Mouse (Mus musculus): ENCODE results near the gene Apobec2.
A peak's percentile ranks its signal among the peaks of the same experiment; 100 is the strongest.
"Not testable (repeated sequence)": the region's sequence is repeated elsewhere in the genome, so short reads cannot be mapped to it uniquely, and the experiment has no call there.

Gene Apobec2

DNA sequence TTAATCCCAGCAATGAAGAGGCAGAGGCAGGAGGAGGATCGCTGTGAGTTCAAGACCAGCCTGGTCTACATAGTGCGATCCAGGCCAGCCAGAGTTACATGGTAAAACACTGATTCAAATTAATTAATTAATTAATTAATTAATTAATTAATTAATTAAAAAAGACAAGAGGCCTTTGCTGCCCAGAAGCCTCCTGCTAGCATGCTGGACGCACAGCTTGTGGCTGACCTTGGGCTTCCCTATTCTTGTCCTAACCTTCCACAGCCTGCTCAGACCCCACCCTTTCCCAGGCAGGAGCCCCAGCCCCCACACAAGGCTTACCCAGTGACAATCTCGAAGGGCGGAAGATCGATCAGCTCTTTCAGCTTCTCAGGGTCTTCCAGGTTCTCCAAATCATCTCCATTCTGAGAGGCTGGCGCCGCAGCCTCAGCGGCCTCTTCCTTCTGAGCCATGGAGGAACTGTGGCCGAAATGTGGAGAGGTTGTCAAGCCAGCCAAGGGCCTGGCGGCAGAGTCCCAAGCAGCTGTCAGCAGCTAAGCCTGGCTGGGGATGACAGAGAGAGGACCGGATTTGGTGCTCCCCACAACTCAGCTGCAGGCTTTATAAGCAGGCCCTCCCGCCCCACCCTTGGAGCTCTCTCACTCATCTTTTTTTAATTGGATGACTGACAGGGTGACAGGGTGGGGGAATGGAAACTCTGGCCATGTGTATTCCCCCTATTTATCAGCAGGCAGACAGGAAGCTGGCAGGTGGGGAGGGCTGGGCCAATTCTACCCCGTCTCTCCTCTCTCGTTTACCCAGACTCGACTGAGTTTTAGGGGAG, at the start of gene Apobec2:
Gene Apobec2, minus strand, starts transcription at position 773 of the 823 bp plus-strand sequence.
- no peak for DNase-seq (ENCODE audit: low read depth, low spot score)

DNA sequence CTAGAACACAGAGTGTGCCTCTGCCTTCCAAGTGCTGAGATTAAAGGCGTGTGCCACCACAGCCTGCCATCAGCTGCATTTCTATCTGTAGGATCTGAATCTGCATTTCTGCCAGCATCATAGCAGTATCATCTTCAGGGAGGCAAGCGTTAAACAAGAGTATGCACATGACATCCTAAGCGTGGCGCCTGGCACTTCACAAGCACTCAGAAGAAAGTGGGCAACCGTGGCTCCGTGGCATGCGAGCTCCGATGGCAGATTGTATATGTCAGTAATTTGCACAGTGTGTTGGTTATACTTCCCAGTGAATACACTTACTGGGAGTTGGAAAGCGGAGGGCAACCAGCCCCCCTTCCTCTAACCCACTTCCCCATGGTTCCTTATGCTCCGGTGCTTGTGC, 47.2 kb upstream of the Apobec2 start:
- DNase-seq (ENCODE audit: low read depth, low spot score) = no peak

DNA sequence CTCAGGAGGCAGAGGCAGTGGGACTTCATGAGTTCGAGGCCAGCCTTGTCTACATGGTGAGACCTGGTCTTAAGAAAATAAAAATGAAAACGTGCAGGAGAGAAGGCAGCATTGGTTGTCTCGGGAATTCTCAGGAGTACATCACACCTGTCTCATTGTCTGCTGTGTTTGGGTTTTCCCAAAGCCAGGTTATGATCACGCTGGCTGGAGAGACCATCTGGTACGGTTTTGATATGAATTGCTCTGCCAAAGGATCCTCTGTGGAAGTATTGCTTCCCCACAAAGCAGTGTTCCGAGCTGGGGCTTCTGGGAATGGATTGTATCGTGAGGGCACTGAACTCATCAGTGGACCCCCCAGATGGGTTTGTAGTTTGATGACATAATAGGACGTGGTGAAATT, 42.7 kb upstream of the Apobec2 start:
- no peak for DNase-seq (ENCODE audit: low read depth, low spot score)

DNA sequence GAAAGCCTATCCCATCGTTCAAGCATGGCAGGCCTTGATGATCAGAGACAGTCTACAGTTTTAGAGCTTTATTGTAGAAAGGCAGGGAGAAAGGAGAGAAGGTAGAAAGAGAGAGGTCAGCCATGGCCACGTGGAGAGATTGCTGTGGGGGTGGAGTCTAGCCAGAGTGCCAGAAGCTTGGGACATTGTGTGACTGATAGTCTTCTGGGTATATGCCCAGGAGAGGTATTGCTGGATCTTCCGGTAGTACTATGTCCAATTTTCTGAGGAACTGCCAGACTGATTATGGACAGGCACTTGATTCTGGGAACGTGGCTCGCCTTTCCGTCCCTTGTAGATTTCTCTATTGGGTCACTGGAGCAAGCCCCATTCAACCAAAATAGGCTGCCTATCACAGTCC, 41.6 kb upstream of the Apobec2 start:
- DNase-seq (ENCODE audit: low read depth, low spot score) = not testable (repeated sequence)

DNA sequence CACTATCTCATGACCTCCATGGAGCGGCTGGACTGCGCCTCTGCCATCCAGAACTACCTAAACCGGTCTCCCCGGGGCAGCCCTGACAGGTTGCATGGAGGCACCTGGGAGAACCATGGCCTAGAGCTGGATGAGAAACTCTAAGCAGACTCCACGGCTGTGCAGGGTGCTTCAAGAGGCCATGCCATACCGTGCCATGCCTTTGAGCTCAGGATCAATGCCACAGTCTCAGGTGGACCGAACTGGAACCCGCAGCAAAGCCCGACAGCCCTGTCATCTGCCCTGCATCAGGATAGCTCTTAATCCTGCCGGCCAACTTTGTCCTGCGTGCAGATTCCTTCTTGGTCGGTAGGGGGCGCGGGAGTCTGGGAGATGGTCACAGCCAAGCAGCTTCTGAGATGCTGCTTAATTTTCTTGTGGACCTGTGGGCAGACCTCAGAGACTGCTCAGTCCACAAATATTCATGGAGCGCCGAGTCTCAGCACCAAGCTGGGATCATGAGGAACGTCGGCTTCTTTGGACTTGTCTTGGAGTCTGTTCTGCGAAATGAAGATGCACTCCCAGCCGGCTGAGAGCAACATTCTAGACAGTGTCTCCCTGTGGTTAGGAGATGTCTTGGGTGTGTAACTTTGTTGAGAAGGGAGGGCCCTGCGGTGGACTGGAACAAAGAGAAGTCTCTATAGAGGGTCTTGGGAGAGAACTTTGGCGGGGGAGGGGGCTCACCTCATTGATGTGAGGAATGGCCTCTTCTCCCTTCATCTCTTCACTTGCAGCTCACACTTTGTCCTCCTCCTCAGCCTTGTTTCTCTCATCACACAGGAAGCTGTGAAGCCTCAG, 34.9 kb upstream of the Apobec2 start:
- DNase-seq (ENCODE audit: low read depth, low spot score) = peak; percentile 56

DNA sequence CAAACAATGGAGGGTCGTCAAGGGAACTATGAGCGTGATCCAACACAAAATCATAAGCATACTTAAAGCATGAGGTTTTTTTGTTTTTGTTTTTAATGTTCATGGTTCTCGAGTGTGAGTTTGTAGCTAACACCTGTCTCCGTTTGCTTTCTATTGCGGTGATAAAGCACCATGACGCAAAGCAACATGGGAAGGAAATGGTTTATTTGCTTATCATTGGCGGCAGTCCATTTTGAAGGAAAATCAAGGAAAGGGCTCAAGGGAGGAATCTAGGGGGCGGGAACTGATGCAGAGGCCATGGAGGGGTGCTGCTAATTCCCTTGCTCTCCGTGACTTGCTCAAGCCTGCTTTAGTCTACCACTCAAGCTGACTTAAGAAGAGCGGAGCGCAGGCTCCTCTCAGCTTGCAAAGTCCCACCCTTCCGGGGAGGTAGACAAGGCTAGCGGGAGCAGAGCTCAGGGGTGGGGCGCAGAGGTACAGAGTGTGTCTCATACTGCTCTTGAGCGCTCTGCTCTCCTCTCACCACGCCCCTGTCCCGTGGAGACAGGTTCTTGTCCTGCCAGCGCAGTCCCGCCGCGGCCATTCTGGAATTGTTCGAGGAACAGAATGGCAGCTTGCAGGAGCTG, 34.2 kb upstream of the Apobec2 start:
- no peak for DNase-seq (ENCODE audit: low read depth, low spot score)

DNA sequence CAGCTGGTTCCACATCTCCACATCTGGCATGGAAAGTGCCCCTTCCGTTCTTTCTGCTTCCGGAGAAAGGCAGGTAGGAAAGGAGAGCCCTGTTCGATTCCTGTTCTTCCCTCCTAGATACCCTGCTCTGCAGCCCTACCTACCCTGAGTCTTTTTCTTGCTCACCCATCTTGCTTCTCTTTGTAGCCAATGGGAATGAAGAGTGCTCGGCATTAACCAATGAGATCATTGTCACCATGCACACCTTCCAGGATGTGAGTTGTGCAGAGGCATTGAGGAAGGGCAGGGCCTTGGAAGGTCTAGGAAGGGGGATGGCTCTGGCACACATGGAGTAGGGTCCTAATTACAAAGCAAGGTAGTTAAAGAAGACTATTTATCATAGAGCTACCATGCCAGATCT, 30.7 kb upstream of the Apobec2 start:
- DNase-seq (ENCODE audit: low read depth, low spot score) = no peak

DNA sequence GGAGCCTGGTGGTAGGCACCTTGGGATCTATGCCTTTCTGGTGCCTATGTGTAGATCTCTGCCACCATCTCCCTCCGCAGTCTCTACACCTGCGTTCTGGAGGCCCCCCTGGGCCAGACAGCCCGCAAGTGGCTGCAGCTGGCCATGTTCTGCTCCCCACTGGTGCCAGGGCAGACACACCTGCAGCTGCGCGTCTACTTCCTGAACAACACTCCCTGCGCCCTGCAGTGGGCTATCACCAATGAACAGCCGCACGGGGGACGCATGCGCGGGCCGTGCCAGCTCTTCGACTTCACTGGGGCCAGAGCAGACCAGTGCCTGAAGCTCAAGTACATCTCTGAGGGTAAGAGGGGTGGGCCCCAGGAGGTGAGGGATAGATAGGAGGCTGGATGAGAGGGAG, 29.4 kb upstream of the Apobec2 start:
- DNase-seq (ENCODE audit: low read depth, low spot score) = no peak

DNA sequence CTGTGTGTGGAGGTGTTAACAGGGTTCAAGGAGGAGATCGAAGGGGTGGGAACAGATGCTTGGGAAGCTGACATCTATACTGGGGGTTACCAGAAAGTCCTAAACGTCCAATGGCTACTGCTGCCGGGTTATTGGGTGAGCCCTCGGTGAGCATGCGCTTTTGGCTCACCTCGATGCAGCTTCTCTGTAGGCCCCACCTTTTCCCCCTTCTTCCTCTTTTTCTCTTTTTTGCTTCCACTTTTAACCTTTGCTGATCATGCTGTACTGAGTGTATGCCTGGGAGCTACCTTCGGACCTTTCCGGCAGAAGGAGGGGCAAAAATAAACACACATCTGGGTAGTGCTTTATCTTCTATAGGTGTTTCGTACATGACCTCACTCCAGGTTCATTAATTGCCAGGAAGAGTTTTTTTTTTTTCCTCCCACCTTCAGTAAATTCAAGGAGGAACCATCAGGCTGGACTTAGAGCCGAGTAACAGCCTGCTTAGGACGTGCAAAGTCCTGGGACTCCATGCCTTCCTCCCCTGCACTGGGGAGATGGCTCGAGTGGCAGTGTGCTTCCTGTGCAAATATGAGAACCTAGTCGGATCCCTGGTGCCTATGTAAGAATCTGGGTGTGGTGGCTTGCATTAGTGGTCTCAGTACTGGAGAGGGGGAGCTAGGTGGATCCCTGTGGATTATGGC, 25.4 kb upstream of the Apobec2 start:
- DNase-seq (ENCODE audit: low read depth, low spot score) = no peak

DNA sequence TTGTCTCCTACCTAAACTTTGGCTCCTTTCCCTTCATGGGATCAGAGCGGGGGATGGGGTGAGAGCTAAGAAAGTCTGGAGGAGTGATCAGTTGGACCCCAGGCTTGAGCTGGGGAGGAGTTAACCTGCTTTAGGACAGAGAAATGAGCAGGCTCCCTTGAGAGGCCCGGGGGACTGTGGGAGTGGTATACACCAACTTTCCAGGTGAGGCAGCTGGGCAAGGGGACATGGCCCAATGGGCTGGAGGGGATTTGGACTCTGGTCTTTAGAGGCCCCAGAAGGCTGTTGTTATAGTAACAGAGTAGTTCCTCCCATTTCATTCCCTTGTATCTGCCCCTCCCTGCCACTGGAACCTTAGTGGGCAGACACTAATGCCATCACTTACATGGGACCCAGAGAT, 23.2 kb upstream of the Apobec2 start:
- no peak for DNase-seq (ENCODE audit: low read depth, low spot score)

DNA sequence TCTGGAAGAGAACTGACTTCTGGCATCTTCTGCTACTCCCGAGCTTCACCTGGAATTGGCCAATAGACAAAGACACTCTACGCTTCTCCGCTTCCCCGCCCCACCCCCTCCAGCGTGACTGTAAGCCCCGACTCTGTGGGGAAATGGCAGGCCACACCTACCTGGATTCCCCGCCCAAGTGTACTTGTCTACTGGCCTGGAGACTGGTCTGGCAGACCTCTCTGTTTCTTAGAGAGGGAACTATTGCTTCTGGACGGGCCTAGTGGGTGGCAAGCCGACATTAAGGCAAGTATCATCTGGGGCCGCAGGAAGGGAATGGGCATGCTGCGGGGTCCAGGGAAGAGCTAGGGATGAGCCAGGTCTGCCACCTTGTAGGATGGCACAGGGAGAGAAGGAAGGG, 22.0 kb upstream of the Apobec2 start, which contains the start of gene Unc5cl:
Gene Unc5cl, plus strand, starts transcription at position 214 of the 400 bp plus-strand sequence.
- DNase-seq (ENCODE audit: low read depth, low spot score) = no peak

DNA sequence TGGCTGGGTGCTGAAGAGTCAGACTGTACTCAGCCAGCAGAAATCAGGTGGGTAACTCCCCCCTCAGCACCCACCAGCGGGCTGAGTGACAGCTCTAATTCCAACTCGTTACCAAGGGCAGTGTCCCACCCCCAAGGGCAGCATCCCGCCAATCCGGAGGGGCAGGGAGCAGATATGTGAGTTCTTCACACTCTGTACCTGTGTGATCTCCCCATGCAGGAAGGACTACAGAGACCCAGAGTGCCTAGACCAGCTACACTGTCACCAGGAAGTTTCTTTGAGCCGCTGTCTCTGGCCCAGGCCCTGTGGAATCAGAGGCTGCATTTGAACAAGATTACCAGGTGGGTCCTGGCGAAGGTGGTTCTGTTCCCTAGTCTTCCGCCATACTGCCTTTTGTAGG, 21.5 kb upstream of the Apobec2 start:
- no peak for DNase-seq (ENCODE audit: low read depth, low spot score)

DNA sequence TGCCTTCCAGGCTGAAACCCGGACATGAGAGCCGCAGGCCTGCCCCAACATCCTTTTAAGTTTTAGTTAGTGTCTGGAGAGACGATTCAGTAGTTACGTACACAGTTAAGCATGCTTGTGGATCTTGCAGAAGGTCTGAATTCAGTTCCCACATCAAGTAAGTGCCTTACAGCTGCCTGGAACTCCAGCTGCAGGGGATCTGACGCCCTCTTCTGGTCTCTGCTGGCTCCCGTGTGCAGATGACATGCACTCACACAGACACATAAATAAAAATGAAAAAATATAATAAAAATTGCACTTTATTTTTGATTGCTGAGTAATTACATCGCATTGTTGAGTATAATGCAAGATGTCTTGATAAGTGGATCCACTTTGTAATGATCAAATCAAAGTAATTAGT, 20.8 kb upstream of the Apobec2 start:
- no peak for DNase-seq (ENCODE audit: low read depth, low spot score)

DNA sequence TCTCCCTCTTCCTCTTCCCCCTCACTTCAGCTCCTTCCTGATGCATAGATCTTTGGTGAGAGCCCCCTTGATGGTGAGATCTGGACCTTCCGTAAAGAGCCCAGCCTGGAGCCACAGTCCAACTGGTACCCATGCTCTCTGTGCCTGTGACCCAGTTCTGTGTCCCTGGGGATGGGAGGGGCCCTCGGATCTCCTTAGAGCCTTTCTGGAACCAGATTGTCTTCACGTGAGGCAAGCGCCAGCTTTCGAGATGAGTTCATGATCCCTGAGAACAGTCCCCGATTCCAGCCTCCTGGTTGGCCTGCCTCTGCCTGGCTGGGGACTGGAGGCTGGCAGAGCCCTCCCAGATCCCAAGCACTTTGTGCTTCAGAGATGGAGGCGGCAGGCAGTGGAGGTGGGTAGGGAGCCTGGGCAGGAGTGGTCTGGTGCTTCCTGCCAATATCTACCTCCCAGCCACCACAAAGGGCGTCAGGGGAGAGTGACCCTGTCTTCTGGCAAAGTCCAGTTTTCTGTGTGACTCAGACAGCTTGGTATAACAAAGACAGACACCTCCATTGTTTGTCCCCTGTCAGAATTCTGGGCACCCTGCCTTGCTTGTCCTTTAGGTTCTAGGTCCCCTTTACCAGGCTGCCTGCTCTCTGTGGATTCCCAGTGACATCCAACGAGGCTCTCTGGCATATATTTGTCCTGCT, 19.2 kb upstream of the Apobec2 start:
- no peak for DNase-seq (ENCODE audit: low read depth, low spot score)

DNA sequence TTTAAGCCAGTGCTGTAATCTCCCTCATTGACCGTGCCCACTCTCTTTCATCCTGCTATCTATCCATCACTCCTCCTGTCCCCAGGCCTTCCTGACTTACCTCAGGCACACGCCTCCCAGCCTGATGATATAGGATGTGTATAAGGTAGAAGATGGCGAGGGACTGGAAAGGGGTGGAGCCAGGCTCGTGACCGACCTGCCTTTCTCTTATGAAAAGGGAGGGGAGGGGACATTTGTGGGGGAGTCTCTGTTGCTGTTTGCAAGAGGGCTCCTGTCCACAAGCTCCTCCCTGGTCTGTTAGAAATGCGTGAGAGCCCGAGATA, 18.6 kb upstream of the Apobec2 start, which contains the start of gene Tspo2:
Gene Tspo2, minus strand, starts transcription at position 170 of the 323 bp plus-strand sequence.
- DNase-seq (ENCODE audit: low read depth, low spot score) = no peak

DNA sequence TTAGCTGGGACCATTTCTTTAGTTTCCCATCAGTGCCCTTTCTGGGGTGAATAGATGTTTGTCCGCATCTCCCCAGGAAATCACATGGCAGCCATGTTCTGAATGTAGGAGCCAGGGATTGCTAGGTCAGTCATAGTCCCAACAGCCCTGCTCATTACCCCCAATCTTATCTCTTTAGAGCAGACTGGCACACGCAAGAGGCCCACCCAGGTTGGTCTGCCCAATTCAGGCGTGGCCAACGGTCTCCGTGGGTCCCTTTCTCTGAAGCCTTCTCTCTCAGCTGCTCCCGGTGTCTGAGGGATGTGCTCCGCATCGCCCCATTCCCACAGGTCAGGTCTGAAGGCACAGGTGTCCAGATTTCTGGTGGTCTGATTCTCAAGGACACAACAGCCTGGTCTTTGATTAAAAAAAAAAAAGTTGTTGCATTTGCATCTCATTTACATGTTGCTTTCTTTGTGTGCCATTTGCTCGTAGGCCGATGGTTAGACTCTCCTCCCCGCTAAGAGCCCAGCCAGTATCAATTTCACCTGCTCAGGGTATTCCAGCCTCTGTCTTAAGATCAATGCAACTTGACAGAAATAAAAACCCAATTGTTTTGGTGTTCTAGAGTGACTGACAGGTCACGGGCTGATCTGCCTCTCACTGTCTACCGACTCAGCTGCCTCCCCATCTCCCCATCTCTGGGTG, 18.1 kb upstream of the Apobec2 start:
- DNase-seq (ENCODE audit: low read depth, low spot score) = no peak

DNA sequence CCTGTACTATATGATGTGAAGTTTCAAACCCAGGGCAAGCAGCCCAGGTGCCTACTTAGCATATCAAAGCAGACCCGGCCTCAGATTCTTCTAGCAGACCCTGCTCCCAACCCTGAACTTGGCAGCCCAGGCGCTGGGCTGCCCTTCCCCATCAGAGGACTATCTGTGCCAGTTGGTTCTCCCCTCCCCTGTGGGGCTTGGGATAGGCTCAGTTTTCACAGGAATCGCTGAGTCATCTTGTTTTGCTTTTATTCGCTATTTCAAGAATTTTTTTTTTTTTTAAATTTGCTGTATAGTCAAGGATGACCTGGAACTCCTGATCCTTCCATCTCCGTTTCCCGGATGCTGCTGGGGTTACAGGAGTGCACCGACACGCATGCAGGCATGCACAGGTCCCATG, 14.9 kb upstream of the Apobec2 start:
- DNase-seq (ENCODE audit: low read depth, low spot score) = no peak

DNA sequence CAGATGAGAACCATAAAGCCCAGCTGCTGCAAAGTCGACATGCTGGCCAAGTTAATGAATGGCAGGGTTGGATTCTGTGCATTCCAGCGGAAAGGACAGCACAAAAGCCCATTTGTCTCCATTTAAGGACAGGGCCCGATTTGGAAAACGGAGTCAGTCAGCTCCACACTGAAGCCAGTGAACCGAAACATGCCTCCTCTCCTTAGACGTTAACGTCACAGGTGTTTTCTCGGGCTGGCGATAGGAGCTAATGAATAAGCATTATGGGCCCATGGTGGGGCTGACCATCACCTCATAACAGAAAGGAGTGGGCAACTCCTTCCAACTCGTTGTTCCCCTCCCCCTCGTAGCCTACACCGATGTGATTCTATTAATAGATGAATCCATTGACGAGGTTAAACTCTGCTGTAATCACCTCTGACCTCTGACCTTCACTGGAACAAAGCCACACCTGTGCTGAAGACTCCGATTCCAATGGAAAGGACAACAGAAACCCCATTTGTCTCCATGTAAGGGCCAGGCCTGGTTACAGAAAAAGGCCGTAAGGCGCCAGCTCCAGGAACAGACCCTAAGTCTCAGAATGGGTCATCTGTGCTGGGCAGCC, 10.9 kb upstream of the Apobec2 start:
- no peak for DNase-seq (ENCODE audit: low read depth, low spot score)

DNA sequence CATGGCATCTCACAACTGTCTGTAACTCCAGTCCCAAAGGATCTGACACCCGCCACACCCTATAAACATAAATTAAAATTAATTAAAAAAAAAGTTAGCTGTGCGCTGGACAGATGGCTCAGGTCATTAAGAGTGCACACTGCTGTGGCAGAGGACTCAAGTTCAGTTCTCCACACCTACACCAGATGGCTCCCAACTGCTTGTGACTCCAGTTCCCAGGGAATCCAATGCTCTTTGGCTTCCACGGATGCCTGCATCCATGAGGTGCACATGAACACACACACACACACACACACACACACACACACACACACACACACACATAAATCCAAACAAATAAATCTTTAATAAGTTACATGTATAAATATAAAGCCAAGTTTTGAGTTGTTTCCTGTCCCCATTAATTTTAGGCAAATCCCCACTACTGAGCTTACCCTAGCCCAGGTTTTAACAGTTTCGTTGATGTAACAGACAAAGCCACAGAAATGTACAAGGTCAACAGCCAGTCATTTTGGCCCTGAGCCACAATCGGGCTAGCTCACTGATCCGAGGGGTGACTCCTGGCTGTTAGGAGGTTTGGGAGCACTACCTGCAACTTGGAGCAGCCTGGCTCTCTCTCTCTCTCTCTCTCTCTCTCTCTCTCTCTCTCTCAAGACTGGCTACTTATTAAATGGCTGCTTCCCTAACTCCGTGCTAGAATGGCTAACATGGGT, 10.2 kb upstream of the Apobec2 start:
- DNase-seq (ENCODE audit: low read depth, low spot score) = no peak
